Mouse (Mus musculus) urinary bladder, postnatal 14 days (tissue): ENCODE measurements around the gene Tnp1.

Experiments used
- DNase-seq: peaks from one replicate; pipeline ENCODE4 v3.0.0; 2021; ENCODE audit warnings: low spot score

Gene Tnp1

DNA sequence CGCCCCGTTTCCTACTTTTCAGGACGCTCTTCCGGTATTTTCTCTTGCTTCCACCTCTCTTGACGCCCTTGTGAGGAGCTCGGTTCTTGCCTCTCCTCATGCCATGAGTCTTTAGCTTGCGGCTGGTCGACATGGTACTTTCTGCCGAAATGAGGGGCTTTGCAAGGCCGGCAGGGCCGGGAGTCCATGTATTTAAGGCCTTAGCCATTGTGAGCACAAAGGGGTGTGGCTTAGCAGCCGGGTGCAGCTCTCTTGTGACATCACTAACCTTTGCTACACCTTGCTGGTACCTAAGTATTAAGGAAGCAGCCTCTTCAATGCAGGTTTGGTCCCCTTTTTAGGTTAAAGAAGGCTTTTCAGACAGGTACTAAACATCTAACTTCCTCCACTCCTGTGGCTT is at the start of gene Tnp1:
Gene Tnp1 (minus strand): TSS at position 179 of the 400 bp plus-strand sequence.
- DNase-seq, result no peak

DNA sequence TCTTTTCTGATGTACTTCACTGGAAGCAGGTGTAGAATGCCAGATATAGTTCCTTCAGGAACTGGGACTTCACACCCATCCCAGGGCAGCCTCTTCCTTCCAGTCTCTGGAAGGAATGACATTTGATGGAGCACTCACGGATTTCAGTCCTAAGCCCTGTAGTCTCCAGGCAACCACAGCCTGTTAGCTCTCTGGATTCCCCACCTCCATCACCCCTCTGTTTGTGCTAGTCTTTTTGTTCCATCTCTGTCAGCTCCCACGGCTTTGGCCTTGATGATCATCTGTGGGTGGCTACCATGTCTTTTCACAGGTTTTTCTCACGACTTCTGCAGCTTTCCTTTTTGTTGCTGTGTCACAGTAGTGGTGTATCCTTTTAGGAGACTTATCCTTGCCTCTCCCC is 48.6 kb upstream of the Tnp1 start:
- no peak for DNase-seq

DNA sequence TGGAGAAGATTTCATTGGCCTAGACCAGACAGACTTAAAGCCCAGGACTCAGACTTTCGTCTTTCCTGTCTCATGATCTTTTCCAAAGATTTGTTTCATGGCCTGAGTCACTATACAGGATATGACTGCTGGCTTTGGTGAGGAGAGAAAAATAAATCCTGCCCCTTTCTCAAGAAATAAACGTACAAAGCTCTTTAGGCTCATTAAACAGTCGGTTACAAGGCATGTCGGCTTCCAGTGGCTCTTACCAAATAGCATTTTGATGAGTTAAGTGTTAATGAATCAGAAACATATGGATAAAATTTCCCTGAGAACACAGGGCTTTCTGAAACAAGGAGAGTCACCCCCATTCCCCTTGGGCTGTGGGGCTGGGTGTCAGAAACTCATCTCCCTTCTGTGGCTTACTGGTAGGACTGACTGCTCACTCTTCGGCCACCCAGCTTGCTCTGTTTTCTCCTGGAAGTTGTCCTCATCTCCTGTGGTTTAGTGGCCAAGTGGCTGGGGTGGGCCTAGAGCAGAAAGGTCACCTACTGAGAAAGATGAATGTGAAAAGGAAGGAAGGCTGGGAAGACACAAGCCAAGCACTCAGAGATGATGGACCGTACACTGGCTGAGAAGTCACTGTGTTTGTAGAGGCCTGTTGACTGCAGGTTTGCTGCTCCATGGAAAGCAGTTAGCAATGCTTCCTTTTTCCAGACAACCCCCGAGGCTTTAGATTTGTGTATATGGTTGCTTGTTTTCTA is 46.0 kb upstream of the Tnp1 start:
- DNase-seq, result no peak

DNA sequence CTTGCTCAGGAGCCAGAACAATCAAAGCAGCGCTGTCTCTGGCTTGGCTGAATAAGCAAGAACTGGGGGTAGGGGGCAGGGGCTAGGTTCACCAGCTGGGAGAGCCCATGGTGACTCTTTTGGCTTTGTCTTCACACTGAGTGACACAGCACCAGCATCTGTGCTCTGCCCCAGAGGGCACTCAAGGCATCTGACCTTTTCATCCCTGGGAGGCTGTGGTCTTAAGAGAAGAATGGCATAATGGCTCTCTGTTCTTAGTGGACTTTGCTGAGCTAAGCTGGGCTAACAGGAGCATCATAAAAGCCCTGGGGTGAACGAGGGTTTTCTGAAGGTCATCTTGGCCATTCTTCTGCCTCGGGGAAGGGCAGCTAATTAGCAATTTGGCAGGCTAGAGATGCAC is 44.6 kb upstream of the Tnp1 start:
- DNase-seq, result no peak

DNA sequence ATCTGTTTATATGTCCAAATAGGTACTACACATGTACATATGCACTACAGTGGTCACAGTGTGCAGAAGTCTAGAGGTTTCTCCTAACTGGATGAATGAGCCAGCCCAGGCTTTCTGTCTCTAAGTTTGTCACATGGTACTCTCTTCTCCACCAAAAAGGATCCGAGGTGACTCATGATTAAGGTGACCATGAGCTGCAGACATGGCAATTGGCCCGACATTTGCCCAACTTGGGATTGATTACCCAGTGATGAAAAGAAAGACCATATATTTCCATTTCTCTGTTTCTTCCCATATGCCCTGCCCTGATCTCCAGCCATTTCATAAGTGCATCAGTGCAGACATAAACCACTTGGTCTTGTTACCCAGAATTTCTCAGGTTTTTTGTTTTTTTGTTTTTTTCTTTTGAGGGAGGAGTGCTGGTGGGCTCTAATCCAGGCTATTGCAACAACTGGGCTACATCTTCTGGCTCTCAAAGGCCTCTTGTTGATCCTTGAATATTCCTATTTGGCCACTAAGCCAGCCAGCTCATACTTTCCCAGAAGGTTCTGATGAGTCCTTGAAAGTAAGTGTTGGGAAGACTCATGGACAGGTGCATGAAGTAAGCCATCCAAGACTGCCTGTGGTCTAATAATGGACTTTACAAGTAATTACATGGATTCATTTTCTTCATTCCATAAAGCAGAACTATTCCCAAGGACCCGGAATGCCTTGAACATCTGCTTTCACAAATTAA is 40.7 kb upstream of the Tnp1 start:
- no peak for DNase-seq

DNA sequence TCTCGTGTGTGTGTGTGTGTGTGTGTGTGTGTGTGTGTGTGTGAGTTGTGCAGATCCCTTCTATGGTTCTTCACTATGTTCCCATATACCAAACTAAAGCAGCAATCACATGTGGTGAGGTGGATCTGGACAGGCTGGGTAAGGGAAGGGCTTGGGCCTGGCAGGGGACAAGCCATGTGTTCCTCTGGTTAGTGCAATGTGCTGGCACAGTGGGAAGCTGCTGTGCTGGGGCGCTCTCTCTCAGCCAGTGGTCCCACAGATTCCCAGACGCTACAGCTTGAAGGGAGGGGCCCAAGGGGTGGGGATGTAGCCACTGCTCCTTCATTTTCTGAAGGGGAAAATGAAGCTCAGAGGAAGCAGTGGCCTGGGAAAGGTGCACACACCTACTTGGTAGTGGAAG is 40.1 kb upstream of the Tnp1 start:
- DNase-seq, result no peak

DNA sequence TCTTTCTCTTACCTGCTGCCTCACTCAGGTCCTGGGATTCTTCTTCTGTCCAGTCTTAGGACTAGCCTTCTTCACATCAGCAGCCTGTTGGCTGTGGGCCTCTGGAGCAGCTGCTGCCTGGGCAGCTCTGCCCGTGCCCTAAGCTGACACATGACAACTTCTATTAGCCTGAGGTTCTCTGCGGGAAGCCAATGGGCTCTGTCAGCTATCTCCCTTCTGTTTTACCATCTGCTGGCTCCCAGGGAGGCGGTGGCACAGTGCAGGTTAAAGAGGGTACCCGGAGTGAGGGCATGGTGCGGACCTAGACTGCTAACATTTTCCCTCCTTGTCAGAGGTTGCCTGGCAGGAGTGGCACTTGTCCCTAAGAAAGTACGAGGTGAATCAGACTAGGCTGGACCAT is 39.5 kb upstream of the Tnp1 start:
- no peak for DNase-seq

DNA sequence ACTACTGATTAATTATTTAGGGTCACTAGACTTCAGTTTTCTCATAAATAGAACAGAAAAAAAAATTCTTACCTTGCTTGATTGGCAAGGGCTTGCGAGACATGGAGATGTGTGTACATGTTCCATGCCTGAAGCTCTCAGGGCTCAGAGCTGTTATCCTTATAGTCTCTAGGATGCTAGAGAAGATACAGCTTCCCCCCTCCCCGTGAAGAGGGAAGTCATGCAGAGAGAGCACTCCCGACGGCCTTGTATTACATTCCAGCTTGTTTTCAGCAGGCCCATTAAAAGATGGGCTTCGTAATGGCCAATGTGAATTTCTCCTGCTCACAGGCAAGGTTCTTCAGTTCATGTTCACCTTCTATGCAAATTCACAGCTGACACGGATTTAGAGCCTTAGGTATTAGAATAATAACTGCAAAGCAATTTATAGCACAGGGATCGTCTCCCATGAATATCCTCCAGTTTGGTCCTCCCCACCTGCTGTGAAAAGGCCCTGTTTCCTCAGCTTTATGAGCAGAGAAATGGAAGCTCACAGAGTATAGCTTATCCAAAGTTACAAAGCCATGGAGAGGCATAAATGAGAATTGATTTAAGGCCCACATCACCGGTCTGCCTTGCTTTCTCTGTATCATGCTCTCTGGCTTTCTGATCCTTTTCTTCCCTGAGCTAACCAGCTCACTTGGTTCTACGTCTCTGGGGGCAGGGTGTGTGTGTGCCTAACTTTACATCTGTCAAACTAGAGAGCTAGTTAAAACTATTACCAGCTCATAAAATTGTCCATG is 38.0 kb upstream of the Tnp1 start:
- DNase-seq, result no peak

DNA sequence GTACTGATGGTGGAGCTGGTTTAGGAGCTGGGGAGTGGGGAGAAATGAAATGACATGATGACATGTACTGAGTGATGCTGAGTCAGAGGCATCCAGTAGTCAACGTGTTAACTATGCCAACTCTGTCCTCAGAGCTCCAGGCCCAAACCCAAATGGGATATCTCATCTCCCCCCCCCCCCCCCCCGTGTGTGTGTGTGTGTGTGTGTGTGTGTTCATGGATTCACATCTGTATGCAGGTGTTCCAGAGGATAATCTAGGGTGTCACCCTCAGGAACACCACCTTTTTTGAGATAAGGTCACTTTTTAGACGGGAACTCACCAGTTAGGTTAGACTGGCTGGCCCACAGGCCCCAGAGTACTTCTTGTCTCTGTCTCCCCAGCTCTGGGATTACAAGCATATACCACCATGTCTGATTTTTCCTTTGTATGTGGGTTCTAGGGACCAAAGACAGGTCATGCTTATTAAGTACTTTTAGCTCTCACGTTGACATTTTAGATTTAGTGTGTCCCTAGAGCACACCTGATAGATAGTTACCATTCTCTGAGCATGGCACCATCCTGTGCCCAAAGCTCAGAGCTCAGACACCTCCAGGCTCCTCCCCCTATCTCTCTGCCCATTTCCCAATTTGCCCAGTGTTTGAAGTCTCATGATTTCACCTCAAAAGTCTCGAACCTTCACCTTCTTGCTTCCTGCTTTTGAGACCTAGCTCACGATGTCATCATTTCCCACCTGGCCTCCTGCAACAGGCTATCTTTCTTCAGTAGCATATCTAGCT is 31.4 kb upstream of the Tnp1 start:
- DNase-seq, result no peak

DNA sequence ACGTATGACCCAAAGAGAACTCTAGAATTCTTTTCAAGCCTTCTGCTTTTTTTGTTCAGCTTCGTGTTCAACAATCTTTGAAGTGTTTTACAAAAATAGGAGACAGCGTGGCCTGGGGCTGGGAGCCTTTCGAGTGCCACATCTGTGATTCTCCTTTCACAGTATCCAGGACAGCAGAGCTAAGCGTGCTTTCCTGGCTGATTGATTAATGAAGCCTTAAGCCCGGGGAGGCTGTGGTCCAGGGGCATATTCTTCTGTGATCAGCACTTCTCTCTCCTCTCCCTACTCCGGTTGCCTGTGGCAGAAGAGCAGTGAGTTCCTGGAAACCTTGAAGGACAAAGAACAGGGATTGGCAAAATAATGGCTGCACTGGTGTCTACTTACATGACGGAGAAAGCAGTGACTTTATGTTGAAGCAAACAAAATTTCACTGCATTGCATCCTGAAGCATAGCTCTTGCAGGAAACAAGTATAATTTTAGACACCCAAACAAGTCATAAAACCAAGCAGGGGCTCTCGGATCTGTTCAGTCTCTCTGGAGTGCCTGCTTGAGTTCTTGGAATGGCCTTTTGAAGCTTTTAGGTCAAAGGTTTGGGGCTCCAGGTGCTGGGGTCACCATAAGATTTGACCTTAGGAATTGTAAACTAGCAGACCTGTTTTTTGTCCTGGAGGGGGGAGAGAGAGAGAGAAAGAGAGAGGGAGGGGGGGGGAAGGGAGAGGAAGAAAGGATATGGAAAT is 30.4 kb upstream of the Tnp1 start:
- DNase-seq, result no peak

DNA sequence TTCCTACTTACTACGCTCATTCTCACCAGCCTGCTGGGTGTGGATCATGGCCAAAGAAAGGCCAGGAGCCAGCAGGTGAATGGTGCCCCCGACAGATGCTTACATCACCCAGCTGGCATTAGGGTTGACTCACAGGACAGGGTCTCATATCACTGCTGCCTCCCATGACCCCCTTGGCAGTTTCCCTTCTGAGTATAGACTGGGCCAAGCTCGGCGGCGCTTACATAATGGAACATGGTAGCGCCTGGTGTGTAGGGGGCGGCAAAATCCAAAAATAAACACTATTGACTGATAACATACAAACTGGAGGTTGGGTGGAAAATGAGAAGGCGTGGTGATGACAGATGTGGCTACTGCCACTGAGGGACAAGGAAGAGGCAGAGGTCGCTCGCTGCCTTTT is 28.0 kb upstream of the Tnp1 start:
- DNase-seq, result no peak

DNA sequence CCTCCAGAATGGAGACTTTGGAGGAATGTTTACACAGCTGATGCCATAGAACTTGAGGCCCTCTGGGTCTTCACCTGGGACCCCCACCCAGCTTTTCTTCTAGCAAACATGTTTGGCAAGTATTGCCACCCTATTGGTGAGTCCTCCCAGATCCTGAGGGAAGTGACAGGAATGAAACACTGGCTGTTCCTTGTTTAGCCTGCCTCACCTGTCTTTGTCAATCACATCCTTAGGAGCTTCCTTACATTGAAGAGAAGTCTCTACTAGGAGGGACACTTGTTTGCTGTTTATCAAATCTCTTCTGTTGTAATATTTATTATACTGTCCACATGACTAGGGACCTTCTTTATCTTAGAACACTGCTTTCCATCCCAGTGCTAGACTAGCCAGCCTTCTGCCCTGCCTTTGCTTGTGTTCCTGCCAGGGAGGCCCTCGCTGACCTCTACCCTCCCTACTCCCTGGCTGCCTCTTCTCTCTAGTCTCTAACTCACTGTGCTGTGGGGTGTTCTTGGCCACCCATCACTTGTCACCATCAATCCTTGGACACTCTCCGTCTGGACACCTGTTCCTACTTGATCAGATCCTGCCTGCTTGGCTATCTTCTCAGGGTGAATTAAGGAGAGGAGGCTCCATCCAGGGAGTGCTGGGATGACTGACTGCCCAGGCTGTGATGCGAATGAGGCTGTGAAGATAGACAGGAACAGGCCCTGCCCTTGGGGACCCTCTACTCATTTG is 25.1 kb upstream of the Tnp1 start:
- DNase-seq, result no peak

DNA sequence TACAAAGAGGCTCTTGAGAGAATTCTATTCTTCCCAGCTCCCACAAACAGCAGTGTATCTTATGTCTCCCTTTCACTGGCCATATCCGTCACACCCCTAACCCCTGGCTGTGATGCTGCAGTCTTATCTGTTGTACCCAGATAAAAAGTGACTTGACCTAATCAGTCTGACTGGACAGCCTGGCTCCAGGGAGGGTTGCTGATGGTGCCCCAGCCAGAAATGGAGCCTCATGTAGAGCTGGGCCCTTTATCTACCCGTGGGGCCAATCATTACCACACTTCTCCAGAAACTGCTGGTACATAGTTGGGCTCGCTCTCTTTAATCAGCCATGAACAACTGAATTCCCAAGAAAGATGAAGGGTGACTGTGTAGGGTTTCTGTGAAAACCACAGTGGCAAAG is 22.8 kb upstream of the Tnp1 start:
- no peak for DNase-seq

DNA sequence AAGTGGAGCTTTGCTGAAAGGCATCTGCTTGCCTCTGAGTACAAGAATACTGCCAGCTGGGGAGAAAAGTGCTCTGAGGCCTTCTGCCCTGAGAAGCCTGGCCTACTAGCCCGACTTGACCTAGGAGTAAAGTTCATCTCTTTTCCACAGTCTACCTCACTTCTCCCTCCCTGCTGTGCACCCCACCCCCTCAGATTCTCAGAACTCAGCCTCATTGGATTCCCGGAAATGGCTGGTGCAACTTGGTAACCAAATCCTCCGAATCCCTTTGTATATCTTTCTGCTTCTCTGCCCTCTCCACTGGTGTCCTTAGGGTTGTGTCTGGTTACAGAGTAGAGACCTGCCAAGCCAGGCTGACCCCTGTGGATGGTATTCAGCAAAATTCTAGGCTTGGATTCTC is 20.8 kb upstream of the Tnp1 start:
- DNase-seq, result no peak

DNA sequence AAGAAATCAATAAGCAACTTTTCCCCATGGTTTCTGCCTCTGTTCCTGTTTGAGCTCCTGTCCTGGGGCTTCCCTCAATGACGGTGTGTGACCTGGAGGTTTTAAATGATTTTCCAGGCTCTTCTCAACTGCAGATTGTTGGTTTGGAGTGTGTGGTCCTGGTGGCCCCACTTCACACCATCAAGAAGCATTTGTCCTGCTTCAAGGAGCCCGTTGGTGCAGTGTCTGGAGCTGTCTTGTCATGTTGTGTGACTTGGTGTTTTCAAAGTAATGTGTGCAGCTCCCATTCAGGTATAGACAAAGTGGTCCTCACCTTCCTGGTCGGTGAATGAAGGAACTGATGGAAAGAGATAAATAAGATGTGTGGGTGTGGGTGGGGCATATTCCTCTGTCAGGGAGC is 20.0 kb upstream of the Tnp1 start:
- no peak for DNase-seq

DNA sequence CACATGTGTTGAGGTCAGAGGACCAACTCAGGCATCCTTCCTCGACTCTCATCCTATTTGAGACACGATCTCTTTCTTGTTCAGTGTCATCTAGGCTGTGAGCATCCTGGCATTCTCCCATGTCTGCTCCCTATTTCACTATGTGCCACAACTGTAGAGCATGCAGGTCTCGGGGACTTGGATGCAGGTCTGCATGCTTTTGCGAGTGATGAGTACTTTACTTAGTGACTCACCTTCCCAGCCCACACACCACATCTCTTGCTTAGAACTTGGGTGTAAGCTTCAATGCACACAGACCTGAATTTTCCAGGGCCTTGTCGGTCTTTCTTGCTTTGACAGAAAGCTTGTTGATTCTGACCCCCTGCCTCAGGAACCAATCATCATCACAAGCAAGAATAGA is 16.8 kb upstream of the Tnp1 start:
- no peak for DNase-seq

DNA sequence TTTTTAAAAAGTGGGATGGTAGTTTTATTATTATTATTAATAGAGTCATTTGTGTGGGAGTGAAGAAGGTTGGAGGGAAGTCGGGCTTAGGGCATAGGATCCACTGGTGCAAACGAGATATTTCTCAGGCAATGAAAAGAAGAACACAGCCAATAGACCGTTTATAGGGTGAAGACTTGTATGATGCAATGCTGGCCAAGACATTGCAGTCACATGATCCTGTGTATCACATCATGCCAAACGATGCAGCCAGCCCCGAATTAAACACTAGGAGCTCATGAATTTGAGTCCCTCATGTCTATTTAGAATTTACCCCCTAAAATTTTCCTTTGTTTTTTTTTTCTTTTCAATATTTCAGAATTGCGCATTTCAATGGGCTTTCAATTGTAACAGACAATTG is 13.0 kb upstream of the Tnp1 start:
- DNase-seq, result no peak

DNA sequence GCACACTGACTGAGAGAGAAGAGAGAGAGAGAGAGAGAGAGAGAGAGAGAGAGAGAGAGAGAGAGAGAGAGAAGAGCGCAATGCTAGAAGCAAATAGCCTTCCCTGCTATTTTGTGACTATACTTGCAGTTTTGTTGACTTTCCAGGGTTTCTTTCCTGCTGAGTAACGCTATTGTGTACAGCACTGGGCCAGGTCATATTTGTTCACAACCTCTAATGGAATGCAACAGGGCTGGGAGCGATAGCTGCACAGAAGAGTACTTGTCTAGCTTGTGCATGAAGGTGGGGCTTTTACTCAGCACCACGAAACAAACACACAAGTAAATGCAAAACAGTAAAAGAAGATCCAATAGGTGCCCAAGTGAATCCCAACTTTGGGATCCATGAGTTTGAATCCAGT is 11.7 kb upstream of the Tnp1 start:
- peak; percentile 45 for DNase-seq

DNA sequence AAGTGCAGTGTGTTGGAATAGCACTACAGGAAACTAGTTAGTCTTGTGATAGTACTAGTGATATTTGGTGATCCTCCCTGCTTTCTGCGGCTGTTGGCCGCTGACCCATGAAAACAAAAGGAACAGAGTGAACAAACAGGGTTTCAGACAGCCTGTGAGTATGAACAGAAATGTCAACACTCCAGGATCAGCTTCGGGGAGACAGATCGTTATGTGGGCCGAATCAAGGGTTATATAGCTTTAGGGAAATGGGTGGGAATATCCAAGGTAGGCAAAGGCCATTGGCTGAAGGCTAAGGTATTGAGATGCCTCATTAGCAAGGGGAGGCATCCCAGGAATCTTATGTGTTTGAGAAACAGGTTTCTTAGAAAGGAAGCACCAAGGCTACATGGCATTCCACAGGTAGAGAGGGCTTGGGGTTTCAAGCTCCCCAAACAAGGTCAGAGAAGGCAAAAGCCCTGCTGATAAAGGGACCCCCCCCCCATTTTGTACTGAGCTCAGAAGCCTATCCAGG is 11.1 kb upstream of the Tnp1 start:
- DNase-seq, result no peak

DNA sequence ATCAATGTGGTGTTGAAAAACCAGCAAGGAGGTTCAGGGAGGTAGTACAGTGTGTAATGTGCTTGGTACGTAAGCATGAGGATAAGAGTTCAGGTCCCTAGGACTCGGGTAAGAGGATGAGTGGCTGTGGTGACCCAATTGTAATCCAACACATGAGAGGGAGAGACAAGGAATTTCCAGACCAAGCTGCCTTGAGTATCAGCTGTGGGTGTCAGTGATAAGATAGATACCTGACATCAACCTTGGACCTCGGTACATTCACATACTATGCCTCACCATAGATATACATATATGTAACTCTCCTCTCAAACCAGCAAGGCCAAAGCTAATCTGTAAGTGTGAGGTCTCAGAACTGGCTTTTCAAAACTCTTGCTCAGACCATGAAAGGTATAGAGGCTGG is 10.4 kb upstream of the Tnp1 start:
- DNase-seq, result no peak

DNA sequence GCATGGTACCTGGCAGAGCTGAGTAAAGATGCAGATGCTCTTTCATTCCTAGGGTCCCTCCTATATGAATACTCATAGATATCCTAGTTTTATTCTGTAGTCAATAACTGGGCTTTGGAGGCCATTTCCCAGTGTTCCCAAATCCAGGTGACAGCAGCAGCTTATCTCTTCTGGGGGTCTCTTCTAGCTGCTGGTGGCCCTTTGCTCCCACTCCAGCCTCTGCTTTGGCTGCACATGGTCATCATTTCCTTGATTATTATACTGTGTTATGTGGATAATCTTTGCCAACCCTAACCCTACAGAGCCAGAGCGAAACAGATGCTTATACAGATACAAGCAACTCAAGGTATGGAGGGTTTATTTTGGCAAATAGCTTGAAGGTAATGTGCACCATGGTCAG is 8.9 kb downstream of the Tnp1 start:
- DNase-seq, result no peak
